Comparison of ENCODE assay signal across 9 mouse cellular contexts in the genomic region with DNA sequence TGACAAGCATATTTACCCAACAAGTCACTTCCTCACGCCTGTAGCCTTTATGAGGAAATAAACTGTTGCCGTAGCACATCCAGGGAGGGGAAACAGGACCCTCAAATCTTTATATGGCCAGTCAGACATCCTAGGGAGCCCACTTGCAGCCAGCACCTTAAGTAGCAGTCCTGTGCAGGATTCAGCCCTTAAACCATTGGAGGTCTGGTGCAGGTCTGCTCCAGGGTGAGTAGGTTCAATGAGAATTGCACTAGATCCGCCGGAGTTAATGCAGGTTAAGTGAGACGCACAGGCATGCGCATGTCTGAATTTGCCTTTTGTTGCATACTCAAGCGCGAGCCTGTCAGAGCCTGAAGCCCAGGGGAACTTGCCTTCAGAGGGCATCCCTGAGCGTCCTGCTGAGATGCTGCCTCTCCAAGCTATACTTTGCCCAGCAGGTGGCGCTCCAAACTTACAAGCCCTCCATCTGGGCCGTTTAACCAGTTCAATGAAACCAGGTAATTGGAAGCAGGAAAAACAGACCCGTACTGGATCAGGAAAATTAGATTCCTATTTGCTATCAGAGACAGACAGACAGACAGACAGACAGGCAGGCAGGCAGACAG. TPM values are rescaled to one million over a fixed set of nuclear protein-coding genes. Genes with fewer than 3 reads are reported as not detected.
DNase-seq lines count a peak whose midpoint lies in the region; ATAC-seq and TF ChIP-seq lines count a peak whose summit lies in the region.
"Had no signal": no experiment of that assay in that cellular context is flagged by ENCODE, and none has a peak within 500 bp of the region (broad histone marks: within the 10 kb centered on the region; RNA-seq: fewer than 3 reads in every experiment).

No protein-coding gene starts in this region.

- no peak for TF ChIP-seq EP300 in CH12.LX (IDR thresholded peaks at IDR 0.05; ENCODE audit: low read length)
- TF ChIP-seq EP300 in liver, postnatal 0 days (IDR thresholded peaks at IDR 0.05; ENCODE audit: low read depth), result no peak

- intact Hi-C loops in heart, postnatal 14 days (cut with DNase I), result loop anchor here (2.0 to 5.0 kb wide), 3 partner anchors 23 to 153 kb away; no protein-coding TSS in a partner anchor

- H3K27ac ChIP-seq in CH12.LX (ENCODE audit: insufficient read depth, low read depth), result no peak overlapping the region
- H3K27ac ChIP-seq in forebrain, embryonic 10.5 days, result peak overlapping the region; percentile 66
- no peak overlapping the region for H3K27ac ChIP-seq in liver, postnatal 0 days (ENCODE audit: low read depth)
- peak overlapping the region; percentile 55; the same call in 1 of the 2 replicates for H3K27ac ChIP-seq in neural tube, embryonic 14.5 days (ENCODE audit: low read depth, low read length)
- 0 out of 2 replicates have a peak overlapping the region, but pooled peaks have one; percentile 12 for H3K27ac ChIP-seq in testis, adult 2 months (ENCODE audit: control insufficient read depth, insufficient read depth, low read depth, low read length)
- H3K27ac ChIP-seq: liver, embryonic 15.5 days had no signal

- no peak overlapping the region for H3K4me3 ChIP-seq in CH12.LX (replicated peaks in 1 of 3; ENCODE audit: low read depth in 2 of 3, low read length in 2 of 3, poor library complexity in 1 of 3)
- H3K4me3 ChIP-seq in forebrain, embryonic 10.5 days, result no peak overlapping the region
- no peak overlapping the region for H3K4me3 ChIP-seq in liver, postnatal 0 days (ENCODE audit: low read depth, low read length)
- no peak overlapping the region for H3K4me3 ChIP-seq in neural tube, embryonic 14.5 days (ENCODE audit: low read depth, low read length)
- peak overlapping the region; percentile 65 for H3K4me3 ChIP-seq in testis, adult 2 months (ENCODE audit: control insufficient read depth, low read depth, low read length)
- H3K4me3 ChIP-seq: liver, embryonic 15.5 days had no signal

- in situ Hi-C loops in CH12.LX (cut with MboI; ENCODE audit: low pct_ligation_motif_present, low pct_unique_long_range_greater_than_20kb, low sequenced_read_pairs), result loop anchor here (5.0 to 10.0 kb wide), 2 partner anchors 163 to 200 kb away; no protein-coding TSS in a partner anchor

- DNase-seq in CH12.LX (ENCODE audit: extremely low read depth), result peak; percentile 96
- DNase-seq in c-Kit-negative CD71-positive TER-119-positive erythroid progenitor cells, embryonic 14.5 days (ENCODE audit: low read depth, low spot score), result peak; percentile 54
- DNase-seq in forebrain, embryonic 10.5 days (ENCODE audit: extremely low spot score, low spot score), result peak; percentile 91
- peak; percentile 94 to 97 for DNase-seq in heart, postnatal 14 days
- peak; percentile 95 for DNase-seq in large intestine, adult 2 months (ENCODE audit: low read depth, low spot score)
- DNase-seq in liver, postnatal 0 days, result peak; percentile 91

- no peaks in the 10 kb centered on the region for H3K79me2 ChIP-seq in CH12.LX (replicated peaks; ENCODE audit: control insufficient read depth, extremely low read depth, insufficient read depth, poor library complexity, severe bottlenecking)

- no peaks in the 10 kb centered on the region for H3K36me3 ChIP-seq in CH12.LX (replicated peaks in 1 of 2; ENCODE audit: control insufficient read depth in 1 of 2, insufficient read depth in 1 of 2, low read length in 1 of 2)
- no peaks in the 10 kb centered on the region for H3K36me3 ChIP-seq in forebrain, embryonic 10.5 days (replicated peaks)
- no peaks in the 10 kb centered on the region for H3K36me3 ChIP-seq in liver, postnatal 0 days (replicated peaks; ENCODE audit: insufficient read depth, low read length)
- no peaks in the 10 kb centered on the region for H3K36me3 ChIP-seq in neural tube, embryonic 14.5 days (ENCODE audit: control insufficient read depth, insufficient read depth, low read length)
- no peaks in the 10 kb centered on the region for H3K36me3 ChIP-seq in testis, adult 2 months (ENCODE audit: control insufficient read depth, insufficient read depth, low read length)
- H3K36me3 ChIP-seq: liver, embryonic 15.5 days had no signal

- peak; percentile 84 for ATAC-seq in liver, postnatal 0 days
- ATAC-seq in neural tube, embryonic 14.5 days (ENCODE audit: low read depth), result peak; percentile 71; the same call in 1 of the 2 replicates

- TF ChIP-seq POLR2A in CH12.LX (IDR thresholded peaks at IDR 0.05; ENCODE audit: low read depth, low read length), result no peak
- TF ChIP-seq POLR2A in testis, adult 2 months (IDR thresholded peaks at IDR 0.05; ENCODE audit: control insufficient read depth, low read depth, low read length), result no peak

- H3K9me3 ChIP-seq in CH12.LX (replicated peaks; ENCODE audit: low read length), result no peaks in the 10 kb centered on the region
- peaks cover 5% of the 10 kb centered on the region; the same call in 1 of the 2 replicates for H3K9me3 ChIP-seq in forebrain, embryonic 10.5 days
- H3K9me3 ChIP-seq in liver, postnatal 0 days (ENCODE audit: low read length), result no peaks in the 10 kb centered on the region
- H3K9me3 ChIP-seq in neural tube, embryonic 14.5 days (ENCODE audit: control insufficient read depth, low read length), result no peaks in the 10 kb centered on the region
- H3K9me3 ChIP-seq: liver, embryonic 15.5 days had no signal

- peak; percentile 64 to 99 for TF ChIP-seq CTCF in CH12.LX (conservative IDR thresholded peaks at IDR 0.05 in 1 of 2, IDR thresholded peaks at IDR 0.05 in 1 of 2; ENCODE audit: low read depth in 2 of 2, low read length in 2 of 2)
- TF ChIP-seq CTCF in liver, postnatal 0 days (IDR thresholded peaks at IDR 0.05; ENCODE audit: low read depth), result peak; percentile 96
- TF ChIP-seq CTCF in testis, adult 2 months (IDR thresholded peaks at IDR 0.05; ENCODE audit: control insufficient read depth, insufficient read depth, insufficient replicate concordance, low read depth, low read length), result peak; percentile 77; the same call in 1 of the 2 replicates

- no peak overlapping the region for H3K9ac ChIP-seq in CH12.LX (ENCODE audit: insufficient read depth, low read depth)
- no peak overlapping the region for H3K9ac ChIP-seq in liver, postnatal 0 days (replicated peaks)
- H3K9ac ChIP-seq in neural tube, embryonic 14.5 days (replicated peaks; ENCODE audit: low read depth, low read length), result no peak overlapping the region; the same call in 1 of the 2 replicates
- H3K9ac ChIP-seq: liver, embryonic 15.5 days had no signal

- peak overlapping the region; percentile 13; the same call in 1 of the 2 replicates for H3K4me2 ChIP-seq in CH12.LX (ENCODE audit: insufficient read depth, low read depth, poor library complexity, severe bottlenecking)
- no peak overlapping the region for H3K4me2 ChIP-seq in liver, postnatal 0 days (ENCODE audit: low read depth, low read length)
- no peak overlapping the region for H3K4me2 ChIP-seq in neural tube, embryonic 14.5 days (ENCODE audit: low read depth, low read length)
- H3K4me2 ChIP-seq: liver, embryonic 15.5 days had no signal

- dilution Hi-C loops in CH12.LX (cut with MboI; ENCODE audit: extremely low pct_ligation_motif_present, extremely low pct_unique_long_range_greater_than_20kb, low sequenced_read_pairs), result no loop called here

- 13% methylated on average over 12 of the region's 12 CpGs for WGBS in forebrain, embryonic 10.5 days
- 5% methylated on average over 12 of the region's 12 CpGs for WGBS in large intestine, adult 2 months
- 5% methylated on average over 12 of the region's 12 CpGs for WGBS in liver, postnatal 0 days (ENCODE audit: insufficient replicate concordance)
- WGBS in neural tube, embryonic 14.5 days, result 12% methylated on average over 12 of the region's 12 CpGs

- peak; percentile 94 for TF ChIP-seq RAD21 in CH12.LX (IDR thresholded peaks at IDR 0.05; ENCODE audit: low read depth, low read length)

- H3K4me1 ChIP-seq in CH12.LX (ENCODE audit: control insufficient read depth in 1 of 2, insufficient read depth in 2 of 2), result peaks cover 5 to 32% of the 10 kb centered on the region in 2 experiments; a peak in 3 of 4 replicates
- H3K4me1 ChIP-seq in forebrain, embryonic 10.5 days, result peaks cover 40% of the 10 kb centered on the region
- no peaks in the 10 kb centered on the region for H3K4me1 ChIP-seq in liver, postnatal 0 days (ENCODE audit: insufficient read depth)
- 0 out of 2 replicates have a peak, but pooled peaks cover 5% of the 10 kb centered on the region for H3K4me1 ChIP-seq in neural tube, embryonic 14.5 days (ENCODE audit: control insufficient read depth, insufficient read depth, low read length)
- H3K4me1 ChIP-seq in testis, adult 2 months (ENCODE audit: control insufficient read depth, insufficient read depth, low read length), result peaks cover 9% of the 10 kb centered on the region
- H3K4me1 ChIP-seq: liver, embryonic 15.5 days had no signal

- peaks cover 1% of the 10 kb centered on the region for H3K27me3 ChIP-seq in CH12.LX (replicated peaks)
- H3K27me3 ChIP-seq in forebrain, embryonic 10.5 days (ENCODE audit: poor library complexity, severe bottlenecking), result 0 out of 2 replicates have a peak, but pooled peaks cover 6% of the 10 kb centered on the region
- H3K27me3 ChIP-seq in liver, postnatal 0 days (ENCODE audit: insufficient read depth, low read length), result no peaks in the 10 kb centered on the region
- H3K27me3 ChIP-seq in neural tube, embryonic 14.5 days (ENCODE audit: control insufficient read depth, insufficient read depth, low read length), result no peaks in the 10 kb centered on the region
- no peaks in the 10 kb centered on the region for H3K27me3 ChIP-seq in testis, adult 2 months (ENCODE audit: control insufficient read depth, insufficient read depth, low read length)
- H3K27me3 ChIP-seq: liver, embryonic 15.5 days had no signal

RNA-seq across cellular contexts. Expression of gene Lrrc74a, which starts 37.8 kb away (rescaled TPM):
- total RNA-seq in CH12.LX (2012; rRNA removed) (not detected in 2 replicates), CH12.LX (2014; rRNA removed) (not detected in 2 replicates)
- not detected in 2 replicates for polyA plus RNA-seq in CH12.LX (2012; ENCODE audit: insufficient read length, low read depth)
- polyA plus RNA-seq in forebrain, embryonic 10.5 days (2016; fragmentation: Nextera tagmentation; extraction: Ambion mirVana), result not detected in 2 replicates
- total RNA-seq in heart, postnatal 14 days (2021), result not detected
- not detected in 2 replicates for polyA plus RNA-seq in large intestine, adult 2 months (2012; rRNA removed)
- polyA plus RNA-seq in liver, postnatal 0 days (2015; fragmentation: Nextera tagmentation; extraction: Ambion mirVana), result not detected in 2 replicates
- polyA plus RNA-seq in neural tube, embryonic 14.5 days (2014; fragmentation: Nextera tagmentation; extraction: Ambion mirVana), result not detected in 2 replicates
- 75.3 and 76.4 TPM in 2 replicates for polyA plus RNA-seq in testis, adult 2 months (2012; rRNA removed)
- polyA plus RNA-seq: liver, embryonic 15.5 days had no signal

RNA-seq across cellular contexts. Expression of gene Angel1, which starts 45.7 kb away (rescaled TPM):
- total RNA-seq in CH12.LX (2012; rRNA removed) (2.8 and 2.9 TPM in 2 replicates), CH12.LX (2014; rRNA removed) (0.96 and 1.0 TPM in 2 replicates)
- polyA plus RNA-seq in CH12.LX (2012; ENCODE audit: insufficient read length, low read depth), result 6.8 and 9.3 TPM in 2 replicates
- 15.2 and 15.8 TPM in 2 replicates for polyA plus RNA-seq in forebrain, embryonic 10.5 days (2016; fragmentation: Nextera tagmentation; extraction: Ambion mirVana)
- 1 to 10 TPM; 3.8 to 4.3 TPM for total RNA-seq in heart, postnatal 14 days (2021)
- polyA plus RNA-seq in large intestine, adult 2 months (2012; rRNA removed), result 2.7 and 3.1 TPM in 2 replicates
- polyA plus RNA-seq in liver, postnatal 0 days (2015; fragmentation: Nextera tagmentation; extraction: Ambion mirVana), result 0.80 and 0.99 TPM in 2 replicates
- 10.0 and 12.1 TPM in 2 replicates for polyA plus RNA-seq in neural tube, embryonic 14.5 days (2014; fragmentation: Nextera tagmentation; extraction: Ambion mirVana)
- 188 and 191 TPM in 2 replicates for polyA plus RNA-seq in testis, adult 2 months (2012; rRNA removed)

Comparison
In these comparisons a context has a peak if more than half of its experiments do, and no peak if none do; other contexts are left out.
1. H3K27ac ChIP-seq: peak in forebrain, embryonic 10.5 days (single experiment), neural tube, embryonic 14.5 days (single experiment) and testis, adult 2 months (single experiment); none in CH12.LX (single experiment) and liver, postnatal 0 days (single experiment).
2. RNA of gene Lrrc74a, which starts 37.8 kb away (polyA plus RNA-seq): 75.3 to 76.4 TPM in testis, adult 2 months; not detected in CH12.LX, not detected in forebrain, embryonic 10.5 days, not detected in large intestine, adult 2 months, not detected in liver, postnatal 0 days and not detected in neural tube, embryonic 14.5 days; every median in the first group is over 10 times any median in the second.
3. RNA of gene Angel1, which starts 45.7 kb away (polyA plus RNA-seq): 188 to 191 TPM in testis, adult 2 months; 15.2 to 15.8 TPM in forebrain, embryonic 10.5 days, 10.0 to 12.1 TPM in neural tube, embryonic 14.5 days, 6.8 to 9.3 TPM in CH12.LX, 2.7 to 3.1 TPM in large intestine, adult 2 months and 0.80 to 0.99 TPM in liver, postnatal 0 days; every median in the first group is over 10 times any median in the second.
4. Peak in every context shown above with its lines, with median percentiles within 50 percentile points of each other: DNase-seq and CTCF ChIP-seq.